Comparison of ENCODE assay signal across 8 mouse cellular contexts in the genomic region with DNA sequence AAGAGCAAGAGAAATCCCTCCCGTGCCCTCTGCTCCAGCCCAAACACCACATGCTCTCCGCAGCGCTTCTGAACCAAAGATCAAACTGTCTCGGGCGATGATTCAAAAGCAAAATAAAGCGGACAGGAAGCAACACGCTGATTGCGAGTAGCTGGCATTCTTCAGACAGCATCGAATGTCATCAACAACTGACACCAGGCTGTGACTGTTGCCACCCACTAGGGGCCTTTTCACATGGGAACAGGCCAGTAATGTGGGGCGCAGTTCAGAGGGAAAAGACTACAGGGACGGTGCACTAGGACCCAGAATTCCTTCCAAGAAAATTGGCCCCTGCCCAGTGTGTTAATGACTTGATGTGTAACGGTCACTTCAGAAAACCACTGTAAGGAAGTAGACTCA. TPM values are rescaled to one million over a fixed set of nuclear protein-coding genes. Genes with fewer than 3 reads are reported as not detected.
DNase-seq lines count a peak whose midpoint lies in the region; ATAC-seq lines count a peak whose summit lies in the region.

No protein-coding gene starts in this region.

- H3K4me3 ChIP-seq in erythroblast, embryonic 14.5 days (replicated peaks), result peak overlapping the region; percentile 74
- H3K4me3 ChIP-seq in megakaryocyte, embryonic 14.5 days (replicated peaks), result peak overlapping the region; percentile 97

- intact Hi-C loops in left cerebral cortex, postnatal 14 days (cut with DNase I), result loop anchor here (5.0 kb wide), 1 partner anchor 74 kb away; no protein-coding TSS in a partner anchor

- H3K36me3 ChIP-seq in erythroblast, embryonic 14.5 days (ENCODE audit: control insufficient read depth), result no peaks in the 10 kb centered on the region
- peaks cover 53% of the 10 kb centered on the region for H3K36me3 ChIP-seq in megakaryocyte, embryonic 14.5 days (replicated peaks; ENCODE audit: low read length)

- peak; percentile 66 for DNase-seq in gastrocnemius, postnatal 25 days
- peak; percentile 87 for DNase-seq in induced T-regulatory cell, adult 2 months (ENCODE audit: low read depth)
- peak; percentile 53 to 78 for DNase-seq in left cerebral cortex, postnatal 14 days (ENCODE audit: low spot score in 2 of 2)
- DNase-seq in right cerebral cortex, postnatal 10 days (ENCODE audit: low spot score in 2 of 2), result peak; percentile 74 to 83

- ATAC-seq in erythroblast, adult 5-6 weeks (replicated peaks; ENCODE audit: low FRiP score, poor library complexity, severe bottlenecking), result no peak
- peak; percentile 27 for ATAC-seq in common myeloid progenitor, adult 5-6 weeks (replicated peaks; ENCODE audit: low read depth, poor library complexity, severe bottlenecking)

- H3K9me3 ChIP-seq in erythroblast, embryonic 14.5 days (ENCODE audit: control insufficient read depth, low read length), result no peaks in the 10 kb centered on the region
- no peaks in the 10 kb centered on the region for H3K9me3 ChIP-seq in megakaryocyte, embryonic 14.5 days

- peaks cover 18% of the 10 kb centered on the region for H3K27me3 ChIP-seq in erythroblast, embryonic 14.5 days (ENCODE audit: control insufficient read depth)
- no peaks in the 10 kb centered on the region for H3K27me3 ChIP-seq in megakaryocyte, embryonic 14.5 days (replicated peaks)

- peaks cover 59% of the 10 kb centered on the region for H3K4me1 ChIP-seq in erythroblast, embryonic 14.5 days (ENCODE audit: control insufficient read depth)
- peaks cover 81% of the 10 kb centered on the region for H3K4me1 ChIP-seq in megakaryocyte, embryonic 14.5 days

RNA-seq across cellular contexts. Expression of a gene that starts 1.1 kb away (rescaled TPM):
- polyA plus RNA-seq in erythroblast, embryonic 14.5 days (2012), result 0.10 and 0.12 TPM in 2 replicates
- total RNA-seq in erythroblast, adult 5-6 weeks (2015; ENCODE audit: low replicate concordance), result 4.8 and 11.7 TPM in 2 replicates
- total RNA-seq in erythroblast, adult 5-6 weeks (2017; ENCODE audit: low replicate concordance), result 17.1 and 19.5 TPM in 2 replicates
- total RNA-seq in common myeloid progenitor, adult 5-6 weeks (2017), result 55.0 and 96.1 TPM in 2 replicates
- 1 to 10 TPM; 8.4 to 9.4 TPM for total RNA-seq in gastrocnemius, postnatal 25 days (2021)
- total RNA-seq in left cerebral cortex, postnatal 14 days (2021), result 10 to 100 TPM; 61.2 to 61.6 TPM
- polyA plus RNA-seq in megakaryocyte, embryonic 14.5 days (2012; ENCODE audit: insufficient read depth, low replicate concordance), result 86.3 and 103 TPM in 2 replicates

RNA-seq across cellular contexts. Expression of a gene that starts 29.4 kb away (rescaled TPM):
- polyA plus RNA-seq in erythroblast, embryonic 14.5 days (2012), result not detected in 2 replicates
- not detected in 2 replicates for total RNA-seq in erythroblast, adult 5-6 weeks (2015; ENCODE audit: low replicate concordance)
- total RNA-seq in erythroblast, adult 5-6 weeks (2017; ENCODE audit: low replicate concordance), result not detected in 2 replicates
- total RNA-seq in common myeloid progenitor, adult 5-6 weeks (2017), result not detected in 2 replicates
- not detected for total RNA-seq in gastrocnemius, postnatal 25 days (2021)
- total RNA-seq in left cerebral cortex, postnatal 14 days (2021), result 1 to 10 TPM in 1 of 2 experiments, under 1 TPM in 1; 0.79 to 1.7 TPM
- 6.9 TPM in 1 of 2 replicates, not detected in the other for polyA plus RNA-seq in megakaryocyte, embryonic 14.5 days (2012; ENCODE audit: insufficient read depth, low replicate concordance)
